Mouse (Mus musculus) telencephalon, adult 2 months (tissue): ENCODE data around the gene Palm2.

Source experiments
- DNase-seq: peaks from one replicate; pipeline ENCODE4 v3.0.0-alpha.2; 2011; ENCODE audit warnings: low read depth, low spot score

Palm2 gene

GRCm38 (mm10) chr4:57666101-57666500, 232.1 kb downstream of the Palm2 start:
- DNase-seq = no peak

- no peak for DNase-seq
Observed at GRCm38 (mm10) chr4:57670813-57671469, 236.9 kb downstream of the Palm2 start.

GRCm38 (mm10) chr4:57672541-57672940, 238.5 kb downstream of the Palm2 start:
- no peak for DNase-seq

- DNase-seq = no peak
Observed at GRCm38 (mm10) chr4:57672996-57673906, 239.2 kb downstream of the Palm2 start.

- no peak for DNase-seq
Observed at GRCm38 (mm10) chr4:57674351-57674750, 240.3 kb downstream of the Palm2 start.

- no peak for DNase-seq
Observed at GRCm38 (mm10) chr4:57675387-57675786, 241.3 kb downstream of the Palm2 start.

GRCm38 (mm10) chr4:57677916-57678315, 243.9 kb downstream of the Palm2 start:
- DNase-seq = no peak

- DNase-seq = no peak
Observed at GRCm38 (mm10) chr4:57678991-57679457, 245.0 kb downstream of the Palm2 start.

- no peak for DNase-seq
Observed at GRCm38 (mm10) chr4:57680186-57680585, 246.1 kb downstream of the Palm2 start.

GRCm38 (mm10) chr4:57681511-57681910, 247.5 kb downstream of the Palm2 start:
- no peak for DNase-seq

GRCm38 (mm10) chr4:57682341-57682740, 248.3 kb downstream of the Palm2 start:
- no peak for DNase-seq

GRCm38 (mm10) chr4:57682944-57683343, 248.9 kb downstream of the Palm2 start:
- no peak for DNase-seq

GRCm38 (mm10) chr4:57684676-57685215, 250.7 kb downstream of the Palm2 start:
- DNase-seq = no peak

- DNase-seq = no peak
Observed at GRCm38 (mm10) chr4:57686736-57687135, 252.7 kb downstream of the Palm2 start.

- DNase-seq = peak; percentile 71
Observed at GRCm38 (mm10) chr4:57687583-57687982, 253.5 kb downstream of the Palm2 start.

- DNase-seq = no peak
Observed at GRCm38 (mm10) chr4:57688131-57688530, 254.1 kb downstream of the Palm2 start.

GRCm38 (mm10) chr4:57690001-57690400, 256.0 kb downstream of the Palm2 start:
- DNase-seq = no peak

- no peak for DNase-seq
Observed at GRCm38 (mm10) chr4:57690805-57691204, 256.8 kb downstream of the Palm2 start.

GRCm38 (mm10) chr4:57694356-57695136, 260.5 kb downstream of the Palm2 start:
- DNase-seq = no peak

GRCm38 (mm10) chr4:57696955-57697354, 262.9 kb downstream of the Palm2 start:
- no peak for DNase-seq

- DNase-seq = no peak
Observed at GRCm38 (mm10) chr4:57697918-57698611, 264.0 kb downstream of the Palm2 start.
